Comparison of ENCODE assay signal across 9 mouse cellular contexts in the genomic region with DNA sequence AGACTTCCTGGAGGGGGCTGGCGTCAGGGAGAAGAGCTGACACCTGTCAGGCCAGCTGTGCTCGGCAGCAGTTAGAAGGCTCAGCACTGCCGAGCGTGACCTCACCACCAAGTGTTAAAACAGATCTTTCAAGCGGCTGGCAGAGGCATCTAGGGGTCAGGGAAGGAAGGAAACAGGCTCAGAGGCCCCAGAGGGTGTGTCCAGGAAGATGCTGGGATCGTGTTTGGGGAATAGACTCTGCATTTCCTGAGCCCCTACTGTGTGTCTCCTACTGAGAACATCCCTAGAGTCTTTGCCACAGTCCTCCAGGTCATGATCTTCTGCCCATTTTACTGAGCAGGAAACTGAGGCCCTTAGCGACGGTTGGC. TPM values are rescaled to one million over a fixed set of nuclear protein-coding genes. Genes with fewer than 3 reads are reported as not detected.
DNase-seq lines count a peak whose midpoint lies in the region; ATAC-seq lines count a peak whose summit lies in the region.
"Had no signal": no experiment of that assay in that cellular context is flagged by ENCODE, and none has a peak within 500 bp of the region (broad histone marks: within the 10 kb centered on the region; RNA-seq: fewer than 3 reads in every experiment).

No protein-coding gene starts in this region.

- ATAC-seq in embryonic facial prominence, embryonic 12.5 days (ENCODE audit: insufficient number of reproducible peaks, insufficient read depth, low FRiP score, low TSS enrichment) = no peak
- no peak for ATAC-seq in hindbrain, embryonic 13.5 days (ENCODE audit: low FRiP score)
- ATAC-seq: Patski had no signal

- H3K9ac ChIP-seq in embryonic facial prominence, embryonic 12.5 days = no peak overlapping the region; the same call in 1 of the 2 replicates
- H3K9ac ChIP-seq in hindbrain, embryonic 13.5 days = no peak overlapping the region

- DNase-seq in gastrocnemius, postnatal 25 days = peak; percentile 45
- no peak for DNase-seq in gastrocnemius, adult 8-10 months (ENCODE audit: low spot score in 2 of 2)
- peak; percentile 63 for DNase-seq in lung, postnatal 10 days
- DNase-seq in cerebellum, adult 9-11 months = no peak
- DNase-seq in frontal cortex, postnatal 10 days (ENCODE audit: low spot score in 2 of 2) = no peak
- no peak for DNase-seq in layer of hippocampus, postnatal 10 days (ENCODE audit: low spot score in 2 of 2)

- no peaks in the 10 kb centered on the region for H3K36me3 ChIP-seq in embryonic facial prominence, embryonic 12.5 days
- H3K36me3 ChIP-seq in hindbrain, embryonic 13.5 days = no peaks in the 10 kb centered on the region

- no peaks in the 10 kb centered on the region for H3K9me3 ChIP-seq in embryonic facial prominence, embryonic 12.5 days
- H3K9me3 ChIP-seq in hindbrain, embryonic 13.5 days = no peaks in the 10 kb centered on the region

- H3K4me2 ChIP-seq in embryonic facial prominence, embryonic 12.5 days (replicated peaks) = 0 out of 2 replicates have a peak overlapping the region, but pooled peaks have one; percentile 1
- no peak overlapping the region for H3K4me2 ChIP-seq in hindbrain, embryonic 13.5 days

- H3K27me3 ChIP-seq in embryonic facial prominence, embryonic 12.5 days = no peaks in the 10 kb centered on the region
- H3K27me3 ChIP-seq in hindbrain, embryonic 13.5 days = peaks cover 13% of the 10 kb centered on the region
- H3K27me3 ChIP-seq: Patski had no signal

- 0 out of 2 replicates have a peak overlapping the region, but pooled peaks have one; percentile 1 for H3K4me3 ChIP-seq in embryonic facial prominence, embryonic 12.5 days
- no peak overlapping the region for H3K4me3 ChIP-seq in hindbrain, embryonic 13.5 days

- 36% methylated on average over 8 of the region's 8 CpGs for WGBS in embryonic facial prominence, embryonic 12.5 days
- WGBS in hindbrain, embryonic 13.5 days = 39% methylated on average over 8 of the region's 8 CpGs

- H3K4me1 ChIP-seq in embryonic facial prominence, embryonic 12.5 days = peaks cover 49% of the 10 kb centered on the region
- H3K4me1 ChIP-seq in hindbrain, embryonic 13.5 days (replicated peaks) = peaks cover 63% of the 10 kb centered on the region

- peak overlapping the region; percentile 60; the same call in 1 of the 2 replicates for H3K27ac ChIP-seq in embryonic facial prominence, embryonic 12.5 days
- peak overlapping the region; percentile 62 for H3K27ac ChIP-seq in hindbrain, embryonic 13.5 days

RNA-seq across cellular contexts. Expression of a gene that starts 5.0 kb away (rescaled TPM):
- total RNA-seq in gastrocnemius, postnatal 25 days (2021) = 1 to 10 TPM; 1.8 to 3.5 TPM
- 1 to 10 TPM in 3 of 4 experiments, under 1 TPM in 1; 0.85 to 1.7 (median 1.5) TPM for total RNA-seq in gastrocnemius, adult 8-10 months (2022)
- 8.3 and 8.7 TPM in 2 replicates for polyA plus RNA-seq in embryonic facial prominence, embryonic 12.5 days (2016; fragmentation: Nextera tagmentation; extraction: Ambion mirVana)
- 2.7 and 3.2 TPM in 2 replicates for polyA plus RNA-seq in hindbrain, embryonic 13.5 days (2015; fragmentation: Nextera tagmentation; extraction: Ambion mirVana)
- 1 to 10 TPM; 1.1 to 2.3 TPM for total RNA-seq in layer of hippocampus, postnatal 10 days (2021)

RNA-seq across cellular contexts. Expression of a gene that starts 28.9 kb away (rescaled TPM):
- total RNA-seq in gastrocnemius, postnatal 25 days (2021) = 1 to 10 TPM; 2.8 to 3.0 TPM
- total RNA-seq in gastrocnemius, adult 8-10 months (2022) = 1 to 10 TPM in 2 of 4 experiments, under 1 TPM in 2; 0.92 to 1.3 (median 1.1) TPM
- 13.1 and 13.3 TPM in 2 replicates for polyA plus RNA-seq in embryonic facial prominence, embryonic 12.5 days (2016; fragmentation: Nextera tagmentation; extraction: Ambion mirVana)
- 5.8 and 6.3 TPM in 2 replicates for polyA plus RNA-seq in hindbrain, embryonic 13.5 days (2015; fragmentation: Nextera tagmentation; extraction: Ambion mirVana)
- total RNA-seq in layer of hippocampus, postnatal 10 days (2021) = 1 to 10 TPM; 5.1 to 5.6 TPM

RNA-seq across cellular contexts. Expression of a gene that starts 33.9 kb away (rescaled TPM):
- total RNA-seq in gastrocnemius, postnatal 25 days (2021) = 10 to 100 TPM; 13.5 to 21.2 TPM
- 10 to 100 TPM in 1 of 4 experiments, 1 to 10 TPM in 3; 8.7 to 16.7 (median 9.6) TPM for total RNA-seq in gastrocnemius, adult 8-10 months (2022)
- polyA plus RNA-seq in embryonic facial prominence, embryonic 12.5 days (2016; fragmentation: Nextera tagmentation; extraction: Ambion mirVana) = 612 and 623 TPM in 2 replicates
- 234 and 269 TPM in 2 replicates for polyA plus RNA-seq in hindbrain, embryonic 13.5 days (2015; fragmentation: Nextera tagmentation; extraction: Ambion mirVana)
- total RNA-seq in layer of hippocampus, postnatal 10 days (2021) = 100 to 1,000 TPM in 1 of 2 experiments, 10 to 100 TPM in 1; 80.3 to 101 TPM

Comparison
In these comparisons a context has a peak if more than half of its experiments do, and no peak if none do; other contexts are left out.
1. DNase-seq: peak in gastrocnemius, postnatal 25 days (single experiment) and lung, postnatal 10 days (single experiment); none in gastrocnemius, adult 8-10 months (0 of 2), cerebellum, adult 9-11 months (single experiment), frontal cortex, postnatal 10 days (0 of 2) and layer of hippocampus, postnatal 10 days (0 of 2).